Mouse (Mus musculus): ENCODE data around the gene 4931406P16Rik.

- TF ChIP-seq POLR2A (IDR thresholded peaks at IDR 0.05; ENCODE audit: insufficient read depth, low read depth, low read length): no peak
- TF ChIP-seq CTCF (IDR thresholded peaks at IDR 0.05; ENCODE audit: insufficient read depth, low read depth, low read length): no peak
These were observed 97.9 kb downstream of the 4931406P16Rik start for GRCm38 (mm10) chr7:34215481-34215880.
